Mouse (Mus musculus): ENCODE results near the gene Dirc2.

Dirc2 gene

DNA sequence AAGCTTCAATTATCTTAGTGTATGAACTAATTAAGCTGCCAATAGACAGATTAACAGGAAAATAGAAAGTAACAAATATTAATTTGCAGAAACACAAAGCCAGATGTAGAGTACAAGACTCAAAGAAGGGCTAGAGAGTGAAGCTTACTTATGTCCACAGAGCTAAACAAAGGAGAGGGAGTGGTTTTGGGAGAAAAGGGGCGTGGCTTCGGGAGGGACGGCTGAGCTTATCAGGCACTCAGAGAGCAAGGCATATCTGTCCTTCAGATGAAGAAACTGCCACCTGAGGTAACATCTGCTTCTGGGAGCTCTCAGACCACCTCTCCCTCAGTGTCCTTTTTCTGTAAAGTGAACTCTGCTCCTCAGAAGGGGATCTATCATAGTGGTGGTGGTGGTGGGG lies 90.7 kb downstream of the Dirc2 start:
- no peak for DNase-seq

DNA sequence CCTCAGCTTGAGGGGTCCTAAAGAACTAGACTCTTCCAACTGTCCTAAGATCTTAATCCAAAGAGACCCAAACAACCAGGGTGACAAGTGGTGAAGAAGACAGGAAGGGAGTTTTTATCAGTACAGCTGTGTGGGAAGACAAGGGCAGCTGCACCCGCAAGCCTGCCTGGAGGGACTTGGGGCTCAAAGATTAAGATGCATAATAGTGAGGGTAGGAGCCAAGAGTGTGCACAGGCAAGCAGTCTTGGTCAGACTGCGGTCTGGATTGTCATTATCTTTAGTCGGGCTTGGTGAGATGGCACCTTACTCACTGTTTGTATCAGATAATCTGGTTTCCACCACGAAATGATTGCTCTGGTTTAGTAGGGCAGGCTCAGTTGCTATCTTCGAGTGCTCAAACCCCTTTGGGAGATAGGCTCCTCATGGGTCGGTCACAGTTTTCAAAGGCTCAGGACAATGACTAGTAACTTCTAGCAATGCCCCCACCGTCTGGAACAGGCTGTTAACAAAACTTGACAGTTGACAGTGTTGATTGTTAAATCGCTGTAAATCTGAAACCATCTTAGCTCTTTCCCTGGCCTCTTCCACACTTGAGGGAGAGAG lies 91.5 kb downstream of the Dirc2 start:
- DNase-seq, result no peak

DNA sequence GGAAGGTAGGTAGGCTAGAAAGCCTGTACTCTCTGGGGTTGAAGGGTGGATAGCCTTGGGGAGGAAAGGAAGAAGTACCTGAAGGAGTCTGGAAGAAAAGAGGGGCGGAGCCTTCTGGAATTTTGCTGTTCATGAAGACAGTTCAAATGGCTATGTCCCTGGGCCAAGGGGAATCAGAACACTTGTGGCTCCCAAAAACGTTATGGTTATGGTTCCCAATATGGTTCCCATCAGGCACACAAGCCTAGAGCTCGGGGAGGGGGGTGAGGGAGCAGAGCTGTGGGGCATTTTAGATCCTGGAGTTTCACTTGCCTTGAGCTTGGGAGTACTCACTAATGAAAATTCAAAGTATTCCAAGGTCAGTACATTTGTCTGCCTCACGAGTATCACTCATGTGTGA lies 104.3 kb downstream of the Dirc2 start:
- no peak for DNase-seq

DNA sequence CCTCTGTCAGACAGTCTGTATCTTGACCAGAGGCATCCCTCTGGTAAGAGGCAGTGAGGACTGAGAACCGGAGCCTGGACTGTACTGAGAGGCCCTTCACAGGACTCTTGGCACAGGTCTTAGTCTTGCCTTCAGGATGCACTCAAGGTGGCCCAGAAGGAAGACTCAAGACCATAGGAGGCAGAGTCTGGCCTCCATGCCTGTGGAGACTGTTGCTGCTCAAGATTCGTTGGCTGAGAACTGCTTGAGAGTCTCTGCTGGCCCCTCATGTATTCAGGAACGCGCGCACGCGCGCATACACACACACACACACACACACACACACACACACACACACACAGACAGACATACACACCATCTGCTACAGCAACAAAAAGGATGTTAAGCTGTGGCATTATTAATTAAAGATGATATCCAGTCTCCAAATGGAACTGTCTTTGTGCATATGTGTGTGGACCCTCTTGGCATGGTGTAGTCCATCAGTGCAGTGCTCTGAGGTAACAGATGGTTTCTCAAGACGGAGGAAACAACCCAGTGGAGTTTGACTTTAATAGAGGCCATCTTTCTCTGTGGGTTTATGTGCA lies 105.2 kb downstream of the Dirc2 start:
- DNase-seq, result no peak

DNA sequence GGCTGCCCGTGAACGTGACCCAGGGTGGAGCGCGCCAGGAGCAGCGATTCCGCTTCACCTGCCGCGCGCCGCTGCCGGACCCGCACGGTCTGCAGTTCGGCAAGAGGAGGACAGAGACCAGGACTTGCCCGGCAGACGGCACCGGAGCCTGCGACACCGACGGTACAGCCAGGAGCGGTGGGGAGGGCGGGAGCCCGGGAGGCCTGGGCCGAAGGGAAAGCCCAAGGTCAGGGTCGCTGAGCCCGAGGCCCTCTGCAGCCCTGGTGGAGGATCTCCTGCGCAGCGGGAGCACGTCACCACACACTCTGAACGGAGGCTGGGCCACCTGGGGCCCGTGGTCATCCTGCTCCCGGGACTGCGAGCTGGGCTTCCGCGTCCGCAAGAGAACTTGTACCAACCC lies 108.9 kb downstream of the Dirc2 start:
- DNase-seq, result no peak

DNA sequence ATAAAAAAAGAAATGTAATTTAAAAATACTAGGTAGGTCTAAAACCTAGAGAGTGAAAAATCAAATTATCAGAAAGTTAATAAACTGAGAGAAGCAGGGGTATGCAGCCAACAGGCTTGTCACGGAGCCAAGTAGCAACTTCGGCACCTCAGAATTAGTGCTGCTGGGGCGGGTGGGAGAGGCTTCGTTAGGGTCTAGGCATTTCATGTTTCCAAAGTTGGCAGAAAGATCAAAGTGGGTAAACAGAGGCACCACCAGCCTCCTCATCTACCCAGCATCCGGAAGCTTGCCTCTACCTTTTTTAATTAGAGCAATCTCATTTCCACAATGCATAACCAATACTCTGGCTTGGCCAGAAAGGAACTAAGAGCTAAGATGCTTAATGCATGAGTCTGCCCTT lies 115.2 kb downstream of the Dirc2 start:
- no peak for DNase-seq

DNA sequence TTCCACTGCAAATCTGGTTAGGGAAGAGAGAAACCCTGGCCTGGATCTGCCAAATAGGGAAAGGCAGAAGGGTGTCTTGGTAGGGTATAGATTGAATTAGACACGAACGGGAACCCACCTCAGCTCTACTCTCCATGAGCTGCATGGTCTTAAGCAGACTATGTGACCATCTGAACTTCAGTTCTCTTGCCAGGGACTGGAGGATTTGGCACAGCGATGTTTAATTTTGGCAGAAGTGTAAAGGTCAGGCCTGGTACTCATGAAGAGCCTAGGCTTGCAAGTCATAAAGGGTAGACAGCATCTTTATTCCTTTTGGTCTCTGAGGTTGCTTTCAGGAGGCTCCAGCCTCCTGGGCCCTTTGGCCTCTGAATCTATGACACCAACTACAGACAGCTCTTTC lies 116.5 kb downstream of the Dirc2 start:
- no peak for DNase-seq

DNA sequence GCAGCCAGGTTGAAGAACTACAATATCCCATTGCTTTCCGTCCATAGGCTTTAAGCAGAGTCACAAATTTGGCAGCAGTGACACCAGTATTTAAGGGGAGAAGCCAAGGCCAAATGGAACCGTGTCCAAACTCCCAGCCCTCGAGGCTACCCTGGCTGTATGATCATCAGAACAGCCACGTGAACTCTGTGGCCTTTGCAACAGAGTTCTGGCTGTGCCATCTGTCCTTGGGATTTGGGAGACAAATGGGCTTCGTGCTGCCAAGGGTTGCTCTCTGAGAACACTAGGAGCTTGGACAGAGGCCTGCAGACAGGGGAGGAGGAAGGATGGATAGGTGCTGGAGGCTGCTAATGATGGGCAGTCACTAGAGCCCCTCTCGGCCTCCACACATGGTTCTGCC lies 117.0 kb downstream of the Dirc2 start:
- DNase-seq, result no peak

DNA sequence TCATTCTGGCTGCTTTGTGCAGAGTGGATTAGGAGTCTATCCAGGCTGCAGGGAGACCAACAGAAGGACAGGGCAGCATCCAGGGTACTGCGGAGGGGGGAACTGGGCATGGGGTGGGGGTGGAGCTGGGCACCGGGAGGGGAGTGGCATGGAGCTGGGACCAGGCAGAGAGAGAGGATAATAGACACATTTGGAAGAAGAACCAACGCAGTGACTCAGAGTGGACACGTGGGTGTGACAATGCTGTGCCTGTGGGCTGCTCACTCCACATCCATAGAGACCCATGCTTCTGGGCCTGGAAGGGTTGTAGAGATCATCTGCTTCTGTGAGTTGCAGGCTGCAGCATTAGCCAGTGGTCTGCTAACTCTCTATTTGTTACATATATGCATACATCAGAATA lies 120.3 kb downstream of the Dirc2 start:
- no peak for DNase-seq

Measured in lung, postnatal 14 days (tissue).